Mouse (Mus musculus) bone marrow macrophage, adult 2 months (primary cell): ENCODE measurements at regions not wholly inside any gene's neighbourhood (a gene's known extent, or its start where the extent isn't known, plus 50 kb on each side); places are given as distances from the start of the nearest gene placed in this dataset.

Experiments used
- CTCF ChIP-seq: IDR thresholded peaks from 2 replicates; pipeline ENCODE4 v1.5.1; 2012; ENCODE audit warnings: low read depth, mild to moderate bottlenecking, low read length, moderate library complexity
- POLR2A ChIP-seq: IDR thresholded peaks from 2 replicates; pipeline ENCODE4 v1.6.1; 2012; ENCODE audit warnings: mild to moderate bottlenecking, low read depth, low read length, borderline replicate concordance

GRCm38 (mm10) chr3:41387469-41388212 is 167.9 kb upstream of the Jade1 start:
- TF ChIP-seq POLR2A (no peak), CTCF (no peak)
